Mouse (Mus musculus) MEL (cell line): Measurements from ENCODE around the gene Igfbp6. TPM values are rescaled to one million over a fixed set of nuclear protein-coding genes. Genes with fewer than 3 reads are reported as not detected.

Source experiments
- DNase-seq: peaks from one replicate; pipeline ENCODE4 v3.0.0; 2011; ENCODE audit warnings: low read depth, low spot score
- H3K27ac ChIP-seq: 2 replicates; pipeline ENCODE4 v1.5.1; 2012; ENCODE audit warnings: low read depth, mild to moderate bottlenecking, control low read depth, low read length, moderate library complexity; ENCODE audit not compliant: control insufficient read depth
- H3K27me3 ChIP-seq, 2 experiments: fragments of 150-350 bp in 1 of 2; sonication (generic) in 1 of 2; 2 replicates each; pipeline ENCODE4 v1.6.1; 2012; ENCODE audit warnings: low read length in 2 of 2, mild to moderate bottlenecking in 2 of 2, improper control_type of control experiment in 1 of 2, moderate library complexity in 1 of 2; ENCODE audit not compliant: insufficient read depth in 2 of 2, control insufficient read depth in 1 of 2
- H3K36me3 ChIP-seq, 2 experiments: 2 replicates each; pipeline ENCODE4 v1.6.1; 2012 to 2014; ENCODE audit warnings: low read length in 2 of 2, improper control_type of control experiment in 1 of 2, inconsistent platforms in 1 of 2, mild to moderate bottlenecking in 1 of 2; ENCODE audit not compliant: insufficient read depth in 2 of 2, control insufficient read depth in 1 of 2
- H3K4me1 ChIP-seq, 2 experiments: fragments of 150-350 bp in 1 of 2; sonication (generic) in 1 of 2; 2 replicates each; pipeline ENCODE4 v1.6.1; 2012; ENCODE audit warnings: low read length in 2 of 2, improper control_type of control experiment in 1 of 2, mild to moderate bottlenecking in 1 of 2; ENCODE audit not compliant: insufficient read depth in 2 of 2, control insufficient read depth in 1 of 2
- H3K4me3 ChIP-seq, 2 experiments: fragments of 150-350 bp in 1 of 2; sonication (generic) in 1 of 2; 2 replicates each; pipeline ENCODE4 v1.5.1; 2012; ENCODE audit warnings: low read depth in 2 of 2, low read length in 2 of 2, mild to moderate bottlenecking in 2 of 2, moderate library complexity in 2 of 2, control low read depth in 1 of 2, improper control_type of control experiment in 1 of 2; ENCODE audit not compliant: control insufficient read depth in 1 of 2, insufficient read depth in 1 of 2
- H3K79me2 ChIP-seq: 2 replicates; pipeline ENCODE4 v1.6.1; 2012; ENCODE audit warnings: mild to moderate bottlenecking, low read length, moderate library complexity; ENCODE audit not compliant: control insufficient read depth, poor library complexity, insufficient read depth
- H3K9ac ChIP-seq: 2 replicates; pipeline ENCODE4 v1.6.1; 2012; ENCODE audit warnings: low read depth, mild to moderate bottlenecking, control low read depth, low read length, moderate library complexity; ENCODE audit not compliant: control insufficient read depth, poor library complexity, severe bottlenecking
- H3K9me3 ChIP-seq: fragments of 150-350 bp; sonication (generic); replicated peaks from 2 replicates; pipeline ENCODE4 v1.6.1; 2012; ENCODE audit warnings: mild to moderate bottlenecking, low read length, improper control_type of control experiment, moderate library complexity; ENCODE audit not compliant: insufficient read depth
- BHLHE40 ChIP-seq: IDR thresholded peaks from 2 replicates; pipeline ENCODE4 v1.6.1; 2012; ENCODE audit warnings: low read depth, mild to moderate bottlenecking, inconsistent platforms, low read length, improper control_type of control experiment, borderline replicate concordance
- CHD2 ChIP-seq: IDR thresholded peaks from 2 replicates; pipeline ENCODE4 v1.6.1; 2011; ENCODE audit warnings: low read length, improper control_type of control experiment
- EP300 ChIP-seq, 2 experiments: IDR thresholded peaks; 2 replicates each; pipeline ENCODE4 v1.6.1; 2011; ENCODE audit warnings: improper control_type of control experiment in 2 of 2, low read length in 2 of 2, low read depth in 1 of 2, mild to moderate bottlenecking in 1 of 2
- ETS1 ChIP-seq: IDR thresholded peaks from 2 replicates; pipeline ENCODE4 v1.6.1; 2012; ENCODE audit warnings: low read depth, mild to moderate bottlenecking, inconsistent platforms, low read length, improper control_type of control experiment, moderate library complexity
- GATA1 ChIP-seq: IDR thresholded peaks from 2 replicates; pipeline ENCODE4 v1.6.1; 2011; ENCODE audit warnings: low read depth, low read length, improper control_type of control experiment
- JUND ChIP-seq: IDR thresholded peaks from 2 replicates; pipeline ENCODE4 v1.6.1; 2011; ENCODE audit warnings: low read depth, mild to moderate bottlenecking, improper control_type of control experiment, low read length
- MAFK ChIP-seq: IDR thresholded peaks from 2 replicates; pipeline ENCODE4 v1.6.1; 2011; ENCODE audit warnings: low read depth, mild to moderate bottlenecking, low read length, improper control_type of control experiment, borderline replicate concordance
- MEF2A ChIP-seq: IDR thresholded peaks from 2 replicates; pipeline ENCODE4 v1.6.1; 2014; ENCODE audit warnings: low read depth, mild to moderate bottlenecking, inconsistent platforms, low read length, improper control_type of control experiment; ENCODE audit not compliant: poor library complexity, insufficient replicate concordance, severe bottlenecking; ENCODE audit errors: extremely low read depth
- MXI1 ChIP-seq: IDR thresholded peaks from 2 replicates; pipeline ENCODE4 v1.6.1; 2011; ENCODE audit warnings: mild to moderate bottlenecking, low read depth, low read length, improper control_type of control experiment
- NRF1 ChIP-seq: IDR thresholded peaks from 2 replicates; pipeline ENCODE4 v1.6.1; 2014; ENCODE audit warnings: low read depth, mild to moderate bottlenecking, inconsistent platforms, low read length, improper control_type of control experiment, moderate library complexity; ENCODE audit not compliant: poor library complexity, insufficient read depth, severe bottlenecking
- POLR2A ChIP-seq, 2 experiments: IDR thresholded peaks; 2 replicates each; pipeline ENCODE4 v1.6.1; 2011 to 2012; ENCODE audit warnings: low read length in 2 of 2, mild to moderate bottlenecking in 2 of 2, control low read depth in 1 of 2, improper control_type of control experiment in 1 of 2, low read depth in 1 of 2, moderate library complexity in 1 of 2; ENCODE audit not compliant: control insufficient read depth in 1 of 2, insufficient read depth in 1 of 2, poor library complexity in 1 of 2
- POLR2AphosphoS5 ChIP-seq: IDR thresholded peaks from 2 replicates; pipeline ENCODE4 v1.6.1; 2012; ENCODE audit warnings: low read depth, borderline replicate concordance, mild to moderate bottlenecking, inconsistent platforms, low read length, moderate library complexity, mixed read lengths
- RCOR1 ChIP-seq: IDR thresholded peaks from 2 replicates; pipeline ENCODE4 v1.6.1; 2012; ENCODE audit warnings: low read depth, mild to moderate bottlenecking, inconsistent platforms, low read length, improper control_type of control experiment
- SIN3A ChIP-seq: IDR thresholded peaks from 2 replicates; pipeline ENCODE4 v1.6.1; 2012; ENCODE audit warnings: low read length, improper control_type of control experiment, inconsistent platforms
- SMC3 ChIP-seq: IDR thresholded peaks from 2 replicates; pipeline ENCODE4 v1.6.1; 2011; ENCODE audit warnings: low read depth, low read length, improper control_type of control experiment
- TAL1 ChIP-seq: IDR thresholded peaks from 2 replicates; pipeline ENCODE4 v1.6.1; 2012; ENCODE audit warnings: mild to moderate bottlenecking, inconsistent platforms, low read length, moderate library complexity, mixed read lengths
- TBP ChIP-seq: IDR thresholded peaks from 2 replicates; pipeline ENCODE4 v1.8.0; 2011; ENCODE audit warnings: low read depth, low read length, improper control_type of control experiment
- TCF12 ChIP-seq: IDR thresholded peaks from 2 replicates; pipeline ENCODE4 v1.6.1; 2014; ENCODE audit warnings: low read depth, mild to moderate bottlenecking, inconsistent platforms, low read length, improper control_type of control experiment, moderate library complexity
- UBTF ChIP-seq: IDR thresholded peaks from 2 replicates; pipeline ENCODE4 v1.6.1; 2012; ENCODE audit warnings: low read depth, mild to moderate bottlenecking, inconsistent platforms, low read length, improper control_type of control experiment, moderate library complexity, borderline replicate concordance; ENCODE audit not compliant: insufficient read depth
- USF1 ChIP-seq: IDR thresholded peaks from 2 replicates; pipeline ENCODE4 v1.6.1; 2014; ENCODE audit warnings: low read depth, mild to moderate bottlenecking, inconsistent platforms, low read length, improper control_type of control experiment, moderate library complexity
- ZKSCAN1 ChIP-seq: IDR thresholded peaks from 2 replicates; pipeline ENCODE4 v1.6.1; 2012; ENCODE audit warnings: low read depth, mild to moderate bottlenecking, inconsistent platforms, low read length, improper control_type of control experiment, moderate library complexity
- ZMIZ1 ChIP-seq: IDR thresholded peaks from 2 replicates; pipeline ENCODE4 v1.6.1; 2012; ENCODE audit warnings: low read depth, mild to moderate bottlenecking, inconsistent platforms, low read length, improper control_type of control experiment, moderate library complexity
- ZNF384 ChIP-seq: IDR thresholded peaks from 2 replicates; pipeline ENCODE4 v1.6.1; 2012; ENCODE audit warnings: low read depth, mild to moderate bottlenecking, inconsistent platforms, low read length, improper control_type of control experiment
- polyA plus RNA-seq, 2 experiments: library from polyadenylated mRNA; stranded (reverse) in 1 of 2; unstranded in 1 of 2; fragments of >175 nt in 1 of 2; fragments of >200 nt in 1 of 2; gene quantifications; 2 replicates each; pipeline versions ENCODE4 v1.2.1 to v1.2.4; 2012; ENCODE audit warnings: low replicate concordance in 2 of 2, low read depth in 1 of 2; ENCODE audit not compliant: insufficient read length in 2 of 2, insufficient read depth in 1 of 2, missing spikeins in 1 of 2
- total RNA-seq: library from RNA; depleted of rRNA; stranded (reverse); fragments of 300-350 nt; gene quantifications from 2 replicates; pipeline ENCODE4 v1.2.3, GENCODE M21; 2012

Igfbp6 gene
- total and polyA plus RNA-seq, 3 experiments: 0.65 to 1.8 TPM; not detected in 1

- Histone ChIP-seq H3K4me3 (no peak overlapping the region), H3K9ac (no peak overlapping the region), H3K36me3 (peaks cover 2 to 3% of the 10 kb centered on the region in 2 experiments; a peak in 3 of 4 replicates), H3K4me1 (peaks cover 7 to 10% of the 10 kb centered on the region in 2 experiments), H3K9me3 (no peaks in the 10 kb centered on the region), H3K27ac (no peak overlapping the region), H3K27me3 (no peaks in the 10 kb centered on the region), H3K79me2 (no peaks in the 10 kb centered on the region)
- no peak for TF ChIP-seq ZKSCAN1
- TF ChIP-seq TCF12: no peak
- TF ChIP-seq USF1: no peak
- no peak for TF ChIP-seq POLR2AphosphoS5
- TF ChIP-seq ETS1: no peak
- no peak for TF ChIP-seq MXI1
- no peak for TF ChIP-seq ZMIZ1
- no peak for TF ChIP-seq JUND
- no peak for TF ChIP-seq TAL1
- TF ChIP-seq TBP: no peak
- TF ChIP-seq SMC3: no peak
- no peak for TF ChIP-seq UBTF
- no peak for TF ChIP-seq BHLHE40
- no peak for TF ChIP-seq ZNF384
- no peak for TF ChIP-seq EP300 (IDR thresholded peaks at IDR 0.05; ENCODE audit: low read depth in 1 of 2, low read length in 2 of 2)
- TF ChIP-seq GATA1: no peak
- no peak for DNase-seq
These were observed 31.3 kb upstream of the Igfbp6 start for GRCm38 (mm10) chr15:102112827-102113226.

- H3K4me1 ChIP-seq: peaks cover 2 to 3% of the 10 kb centered on the region in 2 experiments; a peak in 1 of 4 replicates
- H3K79me2 ChIP-seq: no peaks in the 10 kb centered on the region
- H3K9me3 ChIP-seq: no peaks in the 10 kb centered on the region
- no peak overlapping the region for H3K9ac ChIP-seq
- DNase-seq: no peak
- H3K36me3 ChIP-seq: peaks cover 0 to 2% of the 10 kb centered on the region in 2 experiments; a peak in 2 of 4 replicates
- no peak overlapping the region for H3K27ac ChIP-seq
- no peak overlapping the region for H3K4me3 ChIP-seq
- H3K27me3 ChIP-seq: no peaks in the 10 kb centered on the region
- TF ChIP-seq NRF1 (no peak), POLR2A (IDR thresholded peaks at IDR 0.05; ENCODE audit: control insufficient read depth in 1 of 2, insufficient read depth in 1 of 2, low read depth in 1 of 2, low read length in 2 of 2, poor library complexity in 1 of 2) (no peak), TBP (no peak), ZMIZ1 (no peak), CHD2 (no peak), MEF2A (no peak), SIN3A (no peak), JUND (no peak), RCOR1 (no peak), MAFK (no peak), GATA1 (no peak)
These were observed 30.5 kb upstream of the Igfbp6 start for GRCm38 (mm10) chr15:102113674-102114073.
